Mouse (Mus musculus) heart, adult 2 months (tissue): Measurements from ENCODE around the gene Prpf6. TPM values are rescaled to one million over a fixed set of nuclear protein-coding genes. Genes with fewer than 3 reads are reported as not detected.

Experiments used
- DNase-seq, 2 experiments: peaks; one replicate each; pipeline ENCODE4 v3.0.0; 2021
- H3K27ac ChIP-seq: fragments of 200-600 bp; 2 replicates; pipeline ENCODE4 v1.8.1; 2022
- H3K27me3 ChIP-seq: fragments of 200-500 bp; 2 replicates; pipeline ENCODE4 v1.6.1; 2012; ENCODE audit warnings: mild to moderate bottlenecking, low read length, inconsistent platforms, mixed read lengths; ENCODE audit not compliant: control insufficient read depth, insufficient read depth
- H3K36me3 ChIP-seq: fragments of 200-500 bp; 2 replicates; pipeline ENCODE4 v1.6.1; 2012; ENCODE audit warnings: low read length, inconsistent platforms; ENCODE audit not compliant: control insufficient read depth, insufficient read depth
- H3K4me1 ChIP-seq: fragments of 200-500 bp; 2 replicates; pipeline ENCODE4 v1.6.1; 2011; ENCODE audit warnings: low read length; ENCODE audit not compliant: control insufficient read depth, insufficient read depth
- H3K4me3 ChIP-seq: fragments of 200-600 bp; 2 replicates; pipeline ENCODE4 v1.8.1; 2022
- H3K79me2 ChIP-seq: fragments of 200-500 bp; replicated peaks from 2 replicates; pipeline ENCODE4 v1.6.1; 2012; ENCODE audit warnings: mild to moderate bottlenecking, inconsistent platforms, low read length, moderate library complexity, mixed read lengths; ENCODE audit not compliant: control insufficient read depth, insufficient read depth
- H3K9ac ChIP-seq: fragments of 200-500 bp; 2 replicates; pipeline ENCODE4 v1.6.1; 2012; ENCODE audit warnings: low read depth, mild to moderate bottlenecking, control low read depth, inconsistent platforms, low read length, mixed read lengths
- CTCF ChIP-seq: fragments of 200-600 bp; IDR thresholded peaks from 2 replicates; pipeline ENCODE4 v1.8.1; 2022; ENCODE audit warnings: antibody characterized with exemption, mild to moderate bottlenecking, moderate library complexity
- EP300 ChIP-seq: fragments of 200-500 bp; IDR thresholded peaks from 2 replicates; pipeline ENCODE4 v1.6.1; 2011; ENCODE audit warnings: low read depth, low read length, control low read depth; ENCODE audit not compliant: insufficient read depth
- POLR2A ChIP-seq: fragments of 200-500 bp; IDR thresholded peaks from 2 replicates; pipeline ENCODE4 v1.6.1; 2011; ENCODE audit warnings: mild to moderate bottlenecking, low read depth, low read length, control low read depth; ENCODE audit not compliant: insufficient read depth
- WGBS: fragments of 180-500 bp; shearing (Covaris S2); methylation state at CpG from one replicate; pipeline ENCODE4 v1.1.7; 2018; 5-methylcytosine and 5-hydroxymethylcytosine counted together
- intact Hi-C: fragments of 180-260 bp; cut with DNase I; formaldehyde crosslinking; loops from one replicate; pipeline ENCODE4 v1.15.1; 2025
- long read RNA-seq: library from polyadenylated mRNA; stranded (forward); transcript quantifications from one replicate; pipeline ENCODE4 v2.0.0, GENCODE M21; 2021
- polyA plus RNA-seq: library from polyadenylated mRNA; depleted of rRNA; stranded (reverse); fragments of >200 nt; gene quantifications from 2 replicates; pipeline ENCODE4 v1.2.3, GENCODE M21; 2012; rRNA removed
- total RNA-seq, 2 experiments: library from RNA; stranded (reverse); gene quantifications; 2 replicates each; pipeline ENCODE4 v1.2.3; 2021

Gene Prpf6
- total RNA-seq, result 10 to 100 TPM; 35.3 to 38.6 TPM
- polyA plus RNA-seq, result 13.8 and 19.1 TPM in 2 replicates
- long read RNA-seq, transcript Prpf6-201 (21 exons, 3,054 nt), result major isoform, 30 of 35 reads
- long read RNA-seq, partial matches to known transcripts, result 4 of 35 reads
- long read RNA-seq, other reads (novel, unspliced or antisense), result 1 of 35 reads

DNA sequence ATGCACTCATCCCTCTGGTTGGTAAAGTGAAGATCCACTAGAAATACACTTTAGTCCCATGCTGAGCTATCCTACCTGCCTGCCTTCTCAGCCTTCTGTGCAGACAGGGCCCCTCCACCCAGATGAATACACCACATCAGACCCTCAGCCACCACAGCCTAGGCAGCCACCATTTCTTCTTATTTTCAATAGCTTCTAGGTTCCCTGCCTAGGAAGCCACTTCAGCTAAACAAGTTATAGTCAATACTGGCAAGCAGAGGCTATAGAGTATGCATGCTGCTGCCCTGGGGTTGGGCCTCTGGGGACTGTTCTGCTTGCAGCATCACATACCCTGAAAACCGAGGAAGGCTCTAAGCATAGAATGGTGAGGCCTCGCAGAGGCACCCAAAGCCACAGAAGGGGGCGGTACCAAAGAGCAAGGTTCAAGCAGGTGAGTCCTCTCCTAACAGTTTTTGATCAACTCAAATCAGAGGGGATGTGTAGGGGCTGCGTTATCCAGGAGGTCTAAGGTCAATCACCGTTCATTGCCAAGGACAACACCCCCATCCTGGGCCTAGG lies at the start of gene Prpf6:
Prpf6 (plus strand) TSS at position 341 of the 558 bp plus-strand sequence.
- peak within 1 kb of the TSS; percentile 95 for H3K4me3 ChIP-seq
- H3K27ac ChIP-seq, result peak within 1 kb of the TSS; percentile 87
- no peaks in the 10 kb centered on the region for H3K36me3 ChIP-seq
- DNase-seq, result peak in 1 of 2 experiments; percentile 18
- intact Hi-C loops, result loop anchor here (10.0 kb wide), 1 partner anchor 437 kb away; the partner anchor contains the start of gene Eef1a2
- no peak for TF ChIP-seq EP300
- TF ChIP-seq CTCF, result no peak
- no peak for TF ChIP-seq POLR2A
- H3K4me1 ChIP-seq, result 0 out of 2 replicates have a peak, but pooled peaks cover 6% of the 10 kb centered on the region
- peak within 1 kb of the TSS; percentile 96 for H3K9ac ChIP-seq
- no peaks in the 10 kb centered on the region; the same call in 1 of the 2 replicates for H3K79me2 ChIP-seq
- H3K27me3 ChIP-seq, result no peaks in the 10 kb centered on the region
- WGBS, result 20% methylated on average over 5 of the region's 5 CpGs

- H3K4me3 ChIP-seq, result no peak overlapping the region
- no peaks in the 10 kb centered on the region; the same call in 1 of the 2 replicates for H3K4me1 ChIP-seq
- no peak for DNase-seq
- 89% methylated on average over 7 of the region's 7 CpGs for WGBS
- no peak overlapping the region for H3K9ac ChIP-seq
- intact Hi-C loops, result no loop called here
- H3K27me3 ChIP-seq, result no peaks in the 10 kb centered on the region
- no peak for TF ChIP-seq EP300
- no peak for TF ChIP-seq CTCF
- no peak for TF ChIP-seq POLR2A
- H3K36me3 ChIP-seq, result peaks cover 5% of the 10 kb centered on the region
- H3K79me2 ChIP-seq, result peaks cover 1% of the 10 kb centered on the region; the same call in 1 of the 2 replicates
- H3K27ac ChIP-seq, result no peak overlapping the region
These were observed 45.5 kb upstream of the Prpf6 start for GRCm38 (mm10) chr2:181546142-181546541.

DNA sequence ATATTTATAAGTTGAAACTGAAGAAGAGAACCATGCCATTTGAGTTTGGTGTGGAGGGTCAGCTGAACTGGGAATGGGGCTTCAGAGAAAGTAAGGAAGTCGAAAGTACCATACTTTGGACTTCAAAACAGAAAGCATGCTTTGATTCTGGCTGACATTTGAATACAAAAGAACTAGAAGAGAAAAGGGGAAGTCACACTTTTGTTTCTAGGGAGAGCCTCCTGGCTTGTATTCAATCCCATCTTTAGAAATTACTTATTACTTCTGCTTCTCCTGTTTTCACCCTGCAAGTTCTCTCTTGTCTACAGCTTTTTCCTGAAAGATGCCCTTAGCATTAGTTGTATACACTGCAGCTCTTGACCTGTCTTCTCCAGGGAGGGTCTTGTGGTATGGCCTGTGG lies 43.4 kb upstream of the Prpf6 start:
- Histone ChIP-seq H3K36me3 (no peaks in the 10 kb centered on the region; the same call in 1 of the 2 replicates), H3K27me3 (no peaks in the 10 kb centered on the region), H3K4me1 (no peaks in the 10 kb centered on the region), H3K27ac (no peak overlapping the region), H3K4me3 (no peak overlapping the region), H3K79me2 (0 out of 2 replicates have a peak, but pooled peaks cover 1% of the 10 kb centered on the region), H3K9ac (no peak overlapping the region)
- no peak for TF ChIP-seq POLR2A
- no peak for TF ChIP-seq CTCF
- TF ChIP-seq EP300, result no peak
- intact Hi-C loops, result no loop called here
- no peak for DNase-seq
- WGBS, result 71% methylated on average over 1 of the region's 1 CpGs

DNA sequence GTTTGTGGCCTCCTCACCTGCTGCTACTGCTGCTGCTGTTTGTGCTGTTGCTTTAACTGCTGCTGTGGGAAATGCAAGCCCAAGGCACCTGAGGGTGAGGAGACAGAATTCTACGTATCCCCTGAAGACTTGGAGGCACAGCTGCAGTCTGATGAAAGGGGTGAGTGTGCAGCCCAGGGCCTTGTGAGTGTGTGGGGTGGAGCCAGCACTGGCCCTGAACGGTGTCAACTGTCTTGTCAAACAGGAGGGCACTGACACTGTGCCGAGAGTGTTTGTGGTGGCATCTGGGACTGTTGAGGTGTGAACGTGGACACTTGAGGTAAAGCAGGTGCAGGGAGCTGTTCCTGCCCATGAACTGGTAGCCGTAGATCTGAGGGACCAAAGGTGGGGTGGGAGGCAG lies 43.0 kb upstream of the Prpf6 start:
- Histone ChIP-seq H3K9ac (no peak overlapping the region), H3K36me3 (no peaks in the 10 kb centered on the region; the same call in 1 of the 2 replicates), H3K4me3 (no peak overlapping the region), H3K27ac (no peak overlapping the region), H3K79me2 (0 out of 2 replicates have a peak, but pooled peaks cover 1% of the 10 kb centered on the region), H3K27me3 (no peaks in the 10 kb centered on the region), H3K4me1 (no peaks in the 10 kb centered on the region)
- intact Hi-C loops, result no loop called here
- no peak for DNase-seq
- no peak for TF ChIP-seq POLR2A
- no peak for TF ChIP-seq EP300
- no peak for TF ChIP-seq CTCF
- 81% methylated on average over 5 of the region's 5 CpGs for WGBS

DNA sequence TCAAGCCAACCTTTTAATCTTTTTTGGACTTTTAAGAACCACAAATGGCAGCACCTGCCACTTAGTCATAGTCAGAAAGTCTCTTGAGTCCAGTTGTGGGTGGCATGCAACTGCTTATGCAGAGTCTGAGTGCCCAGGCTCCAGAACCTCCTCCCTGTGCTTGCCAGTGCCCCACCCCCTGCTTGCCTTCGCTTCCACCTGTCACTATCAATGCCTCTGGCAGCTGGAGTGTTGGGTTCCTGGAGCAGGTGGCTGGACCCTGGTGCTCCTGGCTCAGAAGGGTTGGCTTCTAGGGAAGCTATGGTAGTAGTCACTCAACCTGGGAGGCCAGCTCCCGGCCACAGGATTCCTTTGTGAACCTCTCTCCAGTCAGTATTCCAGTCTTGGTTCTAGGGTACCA lies 41.4 kb upstream of the Prpf6 start:
- H3K4me3 ChIP-seq, result no peak overlapping the region
- TF ChIP-seq EP300 (no peak), POLR2A (no peak), CTCF (no peak)
- H3K4me1 ChIP-seq, result no peaks in the 10 kb centered on the region
- DNase-seq, result no peak
- H3K79me2 ChIP-seq, result no peaks in the 10 kb centered on the region
- H3K36me3 ChIP-seq, result no peaks in the 10 kb centered on the region; the same call in 1 of the 2 replicates
- WGBS, result 92% methylated on average over 2 of the region's 2 CpGs
- no peaks in the 10 kb centered on the region for H3K27me3 ChIP-seq
- H3K9ac ChIP-seq, result no peak overlapping the region
- H3K27ac ChIP-seq, result no peak overlapping the region
- intact Hi-C loops, result no loop called here

GRCm38 (mm10) chr2:181553772-181554171 lies 37.9 kb upstream of the Prpf6 start:
- intact Hi-C loops, result no loop called here
- H3K79me2 ChIP-seq, result no peaks in the 10 kb centered on the region
- no peak for DNase-seq
- no peak overlapping the region; the same call in 1 of the 2 replicates for H3K27ac ChIP-seq
- H3K36me3 ChIP-seq, result no peaks in the 10 kb centered on the region
- H3K4me3 ChIP-seq, result no peak overlapping the region
- TF ChIP-seq POLR2A (no peak), EP300 (no peak), CTCF (no peak)
- no peak overlapping the region for H3K9ac ChIP-seq
- no peaks in the 10 kb centered on the region for H3K4me1 ChIP-seq
- no peaks in the 10 kb centered on the region for H3K27me3 ChIP-seq
